11 mouse cellular contexts compared by ENCODE assay signal in genomic region chr11:117339050-117339449, GRCm38 (mm10).
DNase-seq lines count a peak whose midpoint lies in the region; ATAC-seq and TF ChIP-seq lines count a peak whose summit lies in the region.
"Had no signal": no experiment of that assay in that cellular context is flagged by ENCODE, and none has a peak within 500 bp of the region (broad histone marks: within the 10 kb centered on the region; RNA-seq: fewer than 3 reads in every experiment).

No protein-coding gene starts in this region.

- H3K4me3 ChIP-seq in hindbrain, embryonic 16.5 days (ENCODE audit: low read length): no peak overlapping the region
- H3K4me3 ChIP-seq in hindbrain, embryonic 10.5 days: no peak overlapping the region
- H3K4me3 ChIP-seq in CH12.LX (replicated peaks in 1 of 3; ENCODE audit: low read depth in 2 of 3, low read length in 2 of 3, poor library complexity in 1 of 3) (no peak overlapping the region), E14TG2a.4 (replicated peaks; ENCODE audit: low read length) (0 out of 2 replicates have a peak overlapping the region, but pooled peaks have one; percentile 10)
- H3K4me3 ChIP-seq in liver, embryonic 12.5 days: no peak overlapping the region

- peaks cover 44% of the 10 kb centered on the region for H3K4me1 ChIP-seq in hindbrain, embryonic 16.5 days (ENCODE audit: control insufficient read depth, insufficient read depth, low read depth, low read length)
- peaks cover 88% of the 10 kb centered on the region for H3K4me1 ChIP-seq in hindbrain, embryonic 10.5 days (replicated peaks)
- peaks cover 56 to 88% of the 10 kb centered on the region in 2 experiments for H3K4me1 ChIP-seq in CH12.LX (ENCODE audit: control insufficient read depth in 1 of 2, insufficient read depth in 2 of 2)
- peaks cover 96% of the 10 kb centered on the region for H3K4me1 ChIP-seq in E14TG2a.4 (replicated peaks; ENCODE audit: low read depth, low read length)
- peaks cover 87% of the 10 kb centered on the region for H3K4me1 ChIP-seq in liver, embryonic 12.5 days

- DNase-seq in hindbrain, embryonic 10.5 days (ENCODE audit: low spot score): no peak
- DNase-seq in CH12.LX (ENCODE audit: extremely low read depth): no peak
- DNase-seq in embryo, embryonic 11 days: no peak
- DNase-seq in testis, postnatal 10 days (ENCODE audit: low spot score): no peak
- DNase-seq: cerebellum, adult 11-12 months; gastrocnemius, postnatal 25 days; right cerebral cortex, postnatal 25 days had no signal

- dilution Hi-C loops in CH12.LX (cut with MboI; ENCODE audit: extremely low pct_ligation_motif_present, extremely low pct_unique_long_range_greater_than_20kb, low sequenced_read_pairs): no loop called here

- TF ChIP-seq EP300 in CH12.LX (IDR thresholded peaks at IDR 0.05; ENCODE audit: low read length): no peak

- no peaks in the 10 kb centered on the region for H3K27me3 ChIP-seq in hindbrain, embryonic 16.5 days (replicated peaks; ENCODE audit: control insufficient read depth, insufficient read depth, low read length)
- no peaks in the 10 kb centered on the region for H3K27me3 ChIP-seq in hindbrain, embryonic 10.5 days (ENCODE audit: insufficient read depth, poor library complexity, severe bottlenecking)
- H3K27me3 ChIP-seq in CH12.LX (replicated peaks): no peaks in the 10 kb centered on the region
- H3K27me3 ChIP-seq in E14TG2a.4 (ENCODE audit: insufficient read depth, low read length): no peaks in the 10 kb centered on the region
- no peaks in the 10 kb centered on the region for H3K27me3 ChIP-seq in liver, embryonic 12.5 days (replicated peaks)

- no peaks in the 10 kb centered on the region for H3K36me3 ChIP-seq in hindbrain, embryonic 16.5 days (ENCODE audit: control insufficient read depth, insufficient read depth, low read length)
- H3K36me3 ChIP-seq in hindbrain, embryonic 10.5 days: peaks cover 45% of the 10 kb centered on the region
- H3K36me3 ChIP-seq in CH12.LX (replicated peaks in 1 of 2; ENCODE audit: control insufficient read depth in 1 of 2, insufficient read depth in 1 of 2, low read length in 1 of 2) (peaks cover 13 to 70% of the 10 kb centered on the region in 2 experiments), E14TG2a.4 (ENCODE audit: insufficient read depth, low read length) (peaks cover 62% of the 10 kb centered on the region)
- H3K36me3 ChIP-seq in liver, embryonic 12.5 days: peaks cover 8% of the 10 kb centered on the region; the same call in 1 of the 2 replicates

- no peak for TF ChIP-seq RAD21 in CH12.LX (IDR thresholded peaks at IDR 0.05; ENCODE audit: low read depth, low read length)

- no peak overlapping the region for H3K9ac ChIP-seq in hindbrain, embryonic 16.5 days (ENCODE audit: low read depth, low read length)
- no peak overlapping the region for H3K9ac ChIP-seq in CH12.LX (ENCODE audit: insufficient read depth, low read depth)
- H3K9ac ChIP-seq in liver, embryonic 12.5 days: no peak overlapping the region
- H3K9ac ChIP-seq: hindbrain, embryonic 14.5 days had no signal

- no peak for TF ChIP-seq CTCF in CH12.LX (conservative IDR thresholded peaks at IDR 0.05 in 1 of 2, IDR thresholded peaks at IDR 0.05 in 1 of 2; ENCODE audit: low read depth in 2 of 2, low read length in 2 of 2)
- no peak for TF ChIP-seq CTCF in E14TG2a.4 (conservative IDR thresholded peaks at IDR 0.05; ENCODE audit: low read length)

- in situ Hi-C loops in CH12.LX (cut with MboI; ENCODE audit: low pct_ligation_motif_present, low pct_unique_long_range_greater_than_20kb, low sequenced_read_pairs): no loop called here

- ATAC-seq in hindbrain, embryonic 16.5 days: no peak
- no peak for ATAC-seq in liver, embryonic 12.5 days

- H3K27ac ChIP-seq in hindbrain, embryonic 16.5 days (ENCODE audit: low read depth, low read length): peak overlapping the region; percentile 54; the same call in 1 of the 2 replicates
- no peak overlapping the region for H3K27ac ChIP-seq in hindbrain, embryonic 10.5 days
- peak overlapping the region; percentile 32 for H3K27ac ChIP-seq in CH12.LX (ENCODE audit: insufficient read depth, low read depth)
- H3K27ac ChIP-seq in liver, embryonic 12.5 days: peak overlapping the region; percentile 53; the same call in 1 of the 2 replicates

- H3K4me2 ChIP-seq in hindbrain, embryonic 16.5 days (ENCODE audit: low read length): no peak overlapping the region
- H3K4me2 ChIP-seq in CH12.LX (ENCODE audit: insufficient read depth, low read depth, poor library complexity, severe bottlenecking): no peak overlapping the region
- no peak overlapping the region for H3K4me2 ChIP-seq in liver, embryonic 12.5 days
- H3K4me2 ChIP-seq: hindbrain, embryonic 14.5 days had no signal

- H3K79me2 ChIP-seq in CH12.LX (replicated peaks; ENCODE audit: control insufficient read depth, extremely low read depth, insufficient read depth, poor library complexity, severe bottlenecking): peaks cover 66% of the 10 kb centered on the region

- TF ChIP-seq POLR2A in CH12.LX (IDR thresholded peaks at IDR 0.05; ENCODE audit: low read depth, low read length): no peak

- no peaks in the 10 kb centered on the region for H3K9me3 ChIP-seq in hindbrain, embryonic 16.5 days (ENCODE audit: control insufficient read depth, low read length)
- H3K9me3 ChIP-seq in hindbrain, embryonic 10.5 days: no peaks in the 10 kb centered on the region
- no peaks in the 10 kb centered on the region for H3K9me3 ChIP-seq in CH12.LX (replicated peaks; ENCODE audit: low read length)
- H3K9me3 ChIP-seq in E14TG2a.4 (ENCODE audit: low read length): no peaks in the 10 kb centered on the region
- H3K9me3 ChIP-seq in liver, embryonic 12.5 days (replicated peaks): no peaks in the 10 kb centered on the region

- 81% methylated on average over 3 of the region's 3 CpGs for WGBS in hindbrain, embryonic 16.5 days
- WGBS in hindbrain, embryonic 10.5 days: 97% methylated on average over 3 of the region's 3 CpGs
- 68% methylated on average over 3 of the region's 3 CpGs for WGBS in liver, embryonic 12.5 days (ENCODE audit: insufficient replicate concordance)

TF ChIP-seq in CH12.LX, 34 proteins besides CTCF, POLR2A, EP300 and RAD21:
- TF ChIP-seq ZKSCAN1 (IDR thresholded peaks at IDR 0.05; ENCODE audit: borderline replicate concordance, low read depth, low read length) (peak; percentile 95), ZMIZ1 (IDR thresholded peaks at IDR 0.05; ENCODE audit: low read depth, low read length) (no peak), E2F4 (IDR thresholded peaks at IDR 0.05; ENCODE audit: insufficient replicate concordance, low read depth, low read length) (no peak), JUND (conservative IDR thresholded peaks at IDR 0.05; ENCODE audit: low read depth, low read length) (no peak)
